Mouse (Mus musculus) urinary bladder, postnatal 10 days (tissue): ENCODE results near the gene Ipcef1.
"Not testable (repeated sequence)": the region's sequence is repeated elsewhere in the genome, so short reads cannot be mapped to it uniquely, and the experiment has no call there.

Experiments
- DNase-seq: peaks from one replicate; pipeline ENCODE4 v3.0.0; 2022; ENCODE audit warnings: low spot score

Gene Ipcef1

DNA sequence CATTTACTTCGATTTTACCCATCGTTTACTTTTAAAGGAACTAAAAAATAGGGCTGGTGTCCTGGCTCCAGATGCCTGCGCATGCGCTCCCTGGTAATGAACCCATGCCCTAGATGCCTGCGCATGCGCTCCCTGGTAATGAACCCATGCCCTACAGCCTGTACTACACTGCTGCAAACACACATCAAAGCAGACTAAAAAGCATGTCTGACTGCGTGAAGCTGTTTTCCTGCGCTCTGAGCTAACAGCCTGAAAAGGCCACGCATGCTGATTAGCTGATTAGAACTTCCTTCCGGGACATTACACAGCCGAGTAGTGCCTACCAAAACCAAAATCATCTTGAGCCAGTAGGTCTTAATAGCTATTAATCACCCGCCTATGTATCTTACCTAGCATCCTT, 16.7 kb downstream of the Ipcef1 start:
- no peak for DNase-seq

- DNase-seq: no peak
These were observed 18.8 kb downstream of the Ipcef1 start for GRCm38 (mm10) chr10:7033459-7033858.

DNA sequence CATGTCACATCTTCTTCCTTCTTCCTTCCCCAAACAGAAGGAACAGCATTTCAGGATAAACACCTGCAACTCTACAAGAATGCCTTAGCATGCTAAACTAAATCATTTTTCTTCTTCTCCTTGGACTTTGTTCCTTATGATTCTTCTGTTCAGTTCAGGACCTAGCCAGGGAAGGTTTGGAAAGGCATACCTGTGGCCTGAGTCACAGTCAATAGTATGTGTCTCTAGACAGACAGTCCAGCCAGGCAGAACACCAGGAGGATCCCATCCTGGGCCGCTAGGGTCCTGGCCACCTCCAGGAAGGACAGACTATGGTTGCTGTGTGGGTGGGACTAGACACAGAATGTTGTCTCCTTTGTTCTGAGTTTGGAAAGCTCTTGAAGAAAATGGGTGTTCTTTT, 27.2 kb downstream of the Ipcef1 start:
- DNase-seq: no peak

DNA sequence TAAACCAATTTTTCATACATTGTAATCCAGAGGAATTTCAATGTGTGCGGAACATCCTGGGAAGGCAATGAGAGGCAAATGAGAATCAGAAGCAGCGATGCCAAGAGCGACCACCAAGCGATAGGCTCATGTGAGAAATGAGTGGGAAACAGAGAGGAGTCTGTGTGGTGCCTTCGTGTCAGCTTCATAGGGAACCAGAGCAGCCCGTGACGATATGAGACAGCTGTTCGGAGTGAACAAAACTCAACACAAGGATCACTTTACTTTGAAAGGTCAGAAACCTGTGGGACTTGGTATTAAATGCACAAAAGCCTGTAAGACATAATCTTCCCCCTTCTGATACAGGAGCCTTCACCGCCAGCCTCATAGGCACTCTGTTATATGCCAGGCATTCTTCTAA, 31.7 kb downstream of the Ipcef1 start:
- DNase-seq: no peak

- no peak for DNase-seq
These were observed 32.4 kb downstream of the Ipcef1 start for GRCm38 (mm10) chr10:7019781-7020386.

GRCm38 (mm10) chr10:7015199-7015598, 37.1 kb downstream of the Ipcef1 start:
- no peak for DNase-seq

- no peak for DNase-seq
These were observed 41.7 kb downstream of the Ipcef1 start for GRCm38 (mm10) chr10:7010543-7010942.

DNA sequence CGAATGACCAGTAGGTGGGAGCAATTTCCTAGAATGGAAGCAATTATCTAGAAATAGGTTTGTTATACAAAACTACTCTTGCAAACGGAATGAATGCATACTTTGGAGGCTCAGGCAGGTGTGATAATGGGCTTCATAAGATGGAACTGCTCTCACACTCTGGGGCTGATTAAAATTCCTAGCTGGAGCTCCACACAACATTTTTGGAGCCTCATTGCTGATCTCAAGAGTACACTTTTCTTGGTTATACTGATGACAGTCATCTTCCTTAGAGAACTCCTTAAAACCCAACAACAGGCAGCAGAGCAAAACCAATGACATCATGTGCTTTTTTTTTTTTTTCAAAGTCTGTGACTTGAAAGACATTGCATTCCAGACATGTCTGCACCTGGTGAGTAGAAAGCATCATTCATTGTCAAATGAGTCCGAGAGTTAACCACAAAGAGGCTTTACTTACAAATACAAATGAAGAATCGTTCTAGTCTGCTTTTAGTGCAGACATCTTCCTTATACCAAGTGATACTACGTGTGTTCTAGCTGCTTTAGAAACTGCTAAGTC, 47.2 kb downstream of the Ipcef1 start:
- no peak for DNase-seq

- not testable (repeated sequence) for DNase-seq
These were observed 48.4 kb downstream of the Ipcef1 start for GRCm38 (mm10) chr10:7003898-7004297.

GRCm38 (mm10) chr10:6999355-6999754, 52.9 kb downstream of the Ipcef1 start:
- DNase-seq: no peak

DNA sequence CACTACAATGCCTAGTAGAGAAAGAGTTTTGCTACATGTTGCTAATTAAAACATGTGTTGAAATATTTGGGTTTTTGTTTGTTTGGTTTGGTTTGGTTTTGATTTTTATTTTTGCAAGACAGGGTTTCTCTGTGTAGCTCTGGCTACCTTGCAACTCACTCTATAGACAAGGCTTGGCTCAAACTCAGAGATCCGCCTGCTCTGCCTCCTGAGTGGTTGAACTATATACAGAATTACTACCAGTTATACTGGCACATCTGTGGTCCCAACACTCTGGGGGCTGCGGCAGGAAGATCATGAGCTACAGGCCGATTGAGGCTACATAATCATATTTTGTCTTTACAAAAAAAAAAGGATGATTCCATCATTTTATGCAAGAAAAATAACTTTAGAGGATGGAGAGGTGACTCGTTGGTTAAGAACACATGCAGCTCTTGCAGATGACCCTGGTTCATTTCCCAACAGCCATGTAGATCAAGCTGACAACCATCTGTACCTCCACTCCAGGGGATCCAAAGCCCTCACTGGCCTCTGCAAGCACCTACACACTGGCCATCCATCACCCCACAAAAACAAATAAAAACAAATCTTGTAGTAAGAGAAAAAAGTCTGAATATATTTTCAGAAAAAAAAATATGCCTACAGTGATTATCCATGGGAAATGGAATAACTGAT, 53.6 kb downstream of the Ipcef1 start:
- no peak for DNase-seq

- no peak for DNase-seq
These were observed 55.4 kb downstream of the Ipcef1 start for GRCm38 (mm10) chr10:6996895-6997294.

- DNase-seq: no peak
These were observed 63.7 kb downstream of the Ipcef1 start for GRCm38 (mm10) chr10:6988555-6988954.

GRCm38 (mm10) chr10:6987399-6988098, 64.7 kb downstream of the Ipcef1 start:
- DNase-seq: no peak

DNA sequence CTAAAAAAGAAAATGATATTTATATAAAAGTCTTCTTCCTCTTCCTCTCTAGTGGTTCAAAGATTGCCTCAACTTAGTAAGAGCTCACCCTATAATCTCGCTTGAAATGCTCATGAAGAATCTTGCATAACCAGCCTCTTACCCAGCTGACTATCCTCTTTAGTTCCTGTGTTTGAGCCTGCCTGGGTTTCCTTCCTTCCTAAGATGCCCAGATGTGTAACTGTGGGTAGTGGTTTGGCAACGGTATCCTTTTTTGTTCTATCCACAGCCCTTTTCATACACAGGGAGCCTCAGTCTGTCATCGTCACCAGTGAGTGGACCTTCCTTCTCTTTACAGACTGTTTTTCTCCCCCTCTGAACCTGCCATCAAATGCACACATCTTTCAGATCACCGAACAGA, 66.0 kb downstream of the Ipcef1 start:
- no peak for DNase-seq

DNA sequence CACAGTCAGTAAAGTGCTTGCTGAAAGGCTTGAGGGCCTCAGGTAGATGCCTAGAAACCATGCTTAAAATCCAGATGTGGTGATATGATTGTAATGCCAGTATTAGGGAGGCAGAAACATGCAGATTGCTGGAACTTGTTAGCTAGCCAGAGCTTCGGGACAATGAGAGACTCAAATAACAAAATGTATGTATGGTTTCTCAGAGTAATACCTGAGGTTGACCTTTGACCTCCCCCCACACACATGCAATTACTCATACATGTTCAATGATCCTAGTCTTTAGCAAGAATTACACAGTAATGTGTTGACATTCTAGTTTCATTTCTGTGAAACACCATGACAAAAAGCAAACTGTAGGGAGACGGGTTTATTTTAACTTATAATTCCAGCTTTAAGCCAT, 68.8 kb downstream of the Ipcef1 start:
- DNase-seq: no peak

DNA sequence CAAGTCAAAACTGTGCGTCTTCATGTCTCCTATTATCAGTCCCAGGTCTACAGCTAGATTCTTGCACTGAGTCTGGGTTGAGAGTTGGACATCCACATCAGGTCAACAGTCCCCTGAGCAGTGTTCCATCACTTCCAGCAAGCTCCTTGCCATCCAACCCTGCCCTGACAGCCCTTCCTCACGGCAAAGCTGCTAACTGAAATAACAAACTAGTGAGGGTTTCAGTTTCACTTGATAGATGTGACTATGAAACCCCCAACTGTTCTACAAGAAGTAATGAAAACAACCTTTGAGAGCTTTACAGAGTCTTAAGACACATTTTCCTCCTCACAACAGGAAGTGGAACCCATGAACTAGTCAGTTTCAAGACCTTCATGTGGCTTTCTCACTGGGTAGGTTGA, 69.5 kb downstream of the Ipcef1 start:
- no peak for DNase-seq

GRCm38 (mm10) chr10:6980236-6980635, 72.0 kb downstream of the Ipcef1 start:
- no peak for DNase-seq

- DNase-seq: no peak
These were observed 72.5 kb downstream of the Ipcef1 start for GRCm38 (mm10) chr10:6979789-6980188.

GRCm38 (mm10) chr10:6979216-6979615, 73.1 kb downstream of the Ipcef1 start:
- DNase-seq: no peak

DNA sequence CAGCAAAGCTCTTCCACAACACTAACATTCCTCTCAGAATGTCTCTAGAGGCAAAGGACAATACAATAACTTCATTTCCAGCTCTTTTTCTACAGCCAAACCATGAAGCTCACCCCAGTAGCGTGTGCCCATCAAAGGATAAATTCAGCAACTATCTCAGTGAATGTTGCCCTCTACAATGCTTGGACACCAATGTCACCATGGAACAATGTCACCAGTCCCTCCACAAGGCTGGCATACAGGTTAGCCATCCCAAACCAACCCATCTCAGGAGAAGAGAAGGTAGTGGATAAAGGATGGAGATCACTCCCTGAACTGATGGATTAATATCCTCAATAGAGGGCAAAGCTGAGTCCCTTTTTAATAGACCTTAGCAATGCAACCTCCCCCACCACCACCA, 73.5 kb downstream of the Ipcef1 start:
- no peak for DNase-seq

- no peak for DNase-seq
These were observed 74.4 kb downstream of the Ipcef1 start for GRCm38 (mm10) chr10:6977843-6978242.

DNA sequence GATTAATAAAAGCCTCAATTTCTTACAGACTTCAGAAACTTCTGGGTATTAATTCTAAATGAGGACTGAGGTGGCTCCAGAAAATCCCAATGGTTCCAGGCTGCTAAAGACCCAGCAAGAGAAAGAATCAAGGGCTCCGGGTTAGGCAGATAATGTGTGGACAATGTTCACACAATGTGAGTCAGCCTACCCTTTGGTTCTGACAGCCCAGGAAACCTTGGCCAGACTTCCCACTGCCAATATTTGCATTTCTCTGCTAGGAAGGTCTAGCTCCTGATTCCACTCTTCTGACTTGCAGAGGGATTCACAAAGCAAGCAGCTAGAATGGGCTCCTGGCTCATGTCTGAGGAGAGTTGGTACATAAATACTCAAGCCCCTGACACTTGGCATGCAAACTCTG, 83.9 kb downstream of the Ipcef1 start:
- DNase-seq: no peak
